Mouse (Mus musculus) liver, embryonic 16.5 days (tissue): ENCODE data around the gene Bcl7a. TPM values are rescaled to one million over a fixed set of nuclear protein-coding genes. Genes with fewer than 3 reads are reported as not detected.

Source experiments
- ATAC-seq: fragments of 200-750 bp; cut with Nextera tagmentation; 2 replicates; pipeline ENCODE4 v1.8.0; 2017; ENCODE audit warnings: low read depth, mild to moderate bottlenecking, moderate number of reproducible peaks, moderate library complexity
- H3K27ac ChIP-seq: fragments of 300-500 bp; sonication (generic); 2 replicates; pipeline ENCODE4 v1.5.1; 2014; ENCODE audit warnings: mild to moderate bottlenecking, low read length
- H3K27me3 ChIP-seq: fragments of 300-500 bp; sonication (generic); 2 replicates; pipeline ENCODE4 v1.6.1; 2014; ENCODE audit warnings: low read depth, low read length, mixed read lengths; ENCODE audit not compliant: control insufficient read depth, insufficient read depth
- H3K36me3 ChIP-seq: fragments of 300-500 bp; sonication (generic); 2 replicates; pipeline ENCODE4 v1.6.1; 2014; ENCODE audit warnings: mild to moderate bottlenecking; ENCODE audit not compliant: control insufficient read depth, insufficient read depth
- H3K4me1 ChIP-seq: fragments of 300-500 bp; sonication (generic); 2 replicates; pipeline ENCODE4 v1.6.1; 2014; ENCODE audit warnings: low read depth, low read length, mixed read lengths; ENCODE audit not compliant: control insufficient read depth
- H3K4me2 ChIP-seq: fragments of 300-500 bp; sonication (generic); 2 replicates; pipeline ENCODE4 v1.6.1; 2014; ENCODE audit warnings: low read depth, low read length, mixed read lengths
- H3K4me3 ChIP-seq: fragments of 300-500 bp; sonication (generic); 2 replicates; pipeline ENCODE4 v1.5.1; 2014; ENCODE audit warnings: low read depth, mild to moderate bottlenecking, low read length
- H3K9ac ChIP-seq: fragments of 300-500 bp; sonication (generic); 2 replicates; pipeline ENCODE4 v1.6.1; 2014; ENCODE audit warnings: low read depth, low read length
- H3K9me3 ChIP-seq: fragments of 300-500 bp; sonication (generic); replicated peaks from 2 replicates; pipeline ENCODE4 v1.6.1; 2016; ENCODE audit warnings: low read length; ENCODE audit not compliant: control insufficient read depth
- WGBS: fragments of 180-500 bp; shearing (Covaris S2); extraction: QIAGEN DNeasy Blood & Tissue Kit; methylation state at CpG from one replicate; pipeline ENCODE4 v1.1.7; 2014; ENCODE audit not compliant: insufficient replicate concordance; 5-methylcytosine and 5-hydroxymethylcytosine counted together
- polyA plus RNA-seq: library from polyadenylated mRNA; unstranded; fragments of >200 nt; fragmentation: Nextera tagmentation; extraction: Ambion mirVana; gene quantifications from 2 replicates; pipeline ENCODE4 v1.2.1, GENCODE M21; 2015

The Bcl7a gene
- polyA plus RNA-seq, 1 experiment from 2014 or later = 6.0 TPM

GRCm38 (mm10) chr5:123307630-123308282 lies 35.9 kb upstream of the Bcl7a start:
- H3K4me2 ChIP-seq = no peak overlapping the region
- WGBS = 76% methylated on average over 18 of the region's 18 CpGs
- no peak overlapping the region for H3K27ac ChIP-seq
- no peaks in the 10 kb centered on the region for H3K9me3 ChIP-seq
- no peaks in the 10 kb centered on the region for H3K4me1 ChIP-seq
- no peaks in the 10 kb centered on the region for H3K36me3 ChIP-seq
- no peak overlapping the region for H3K9ac ChIP-seq
- no peak overlapping the region for H3K4me3 ChIP-seq
- no peaks in the 10 kb centered on the region for H3K27me3 ChIP-seq
- no peak for ATAC-seq

DNA sequence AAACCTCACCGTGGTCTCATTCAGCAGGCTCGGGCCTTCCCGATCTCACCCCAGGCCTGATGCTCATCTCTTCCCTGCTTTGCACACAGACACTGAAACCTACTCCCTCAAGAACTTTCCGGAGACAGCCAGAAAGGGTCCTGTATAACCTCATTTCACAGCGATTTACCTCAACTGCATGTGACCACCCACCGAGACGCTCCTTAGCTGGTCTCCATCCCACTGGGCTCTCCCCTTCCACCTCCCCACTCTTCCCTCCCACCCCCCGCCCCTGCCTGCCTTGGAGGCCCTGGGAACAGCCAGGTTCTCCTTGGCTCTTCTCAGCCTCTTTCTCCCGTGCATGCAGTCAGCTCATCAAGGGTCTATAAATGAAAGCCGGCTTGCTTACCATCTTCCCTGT lies 33.8 kb upstream of the Bcl7a start:
- Histone ChIP-seq H3K27me3 (no peaks in the 10 kb centered on the region), H3K9me3 (no peaks in the 10 kb centered on the region), H3K4me1 (no peaks in the 10 kb centered on the region), H3K27ac (no peak overlapping the region), H3K4me2 (no peak overlapping the region), H3K9ac (no peak overlapping the region), H3K36me3 (no peaks in the 10 kb centered on the region), H3K4me3 (no peak overlapping the region)
- 49% methylated on average over 10 of the region's 10 CpGs for WGBS
- no peak for ATAC-seq

- 59% methylated on average over 7 of the region's 7 CpGs for WGBS
- H3K4me1 ChIP-seq = no peaks in the 10 kb centered on the region
- no peak overlapping the region for H3K27ac ChIP-seq
- no peak overlapping the region for H3K4me3 ChIP-seq
- no peaks in the 10 kb centered on the region for H3K36me3 ChIP-seq
- H3K27me3 ChIP-seq = no peaks in the 10 kb centered on the region
- no peak for ATAC-seq
- no peak overlapping the region for H3K9ac ChIP-seq
- no peaks in the 10 kb centered on the region for H3K9me3 ChIP-seq
- H3K4me2 ChIP-seq = no peak overlapping the region
These were observed 33.4 kb upstream of the Bcl7a start for GRCm38 (mm10) chr5:123310221-123310620.

DNA sequence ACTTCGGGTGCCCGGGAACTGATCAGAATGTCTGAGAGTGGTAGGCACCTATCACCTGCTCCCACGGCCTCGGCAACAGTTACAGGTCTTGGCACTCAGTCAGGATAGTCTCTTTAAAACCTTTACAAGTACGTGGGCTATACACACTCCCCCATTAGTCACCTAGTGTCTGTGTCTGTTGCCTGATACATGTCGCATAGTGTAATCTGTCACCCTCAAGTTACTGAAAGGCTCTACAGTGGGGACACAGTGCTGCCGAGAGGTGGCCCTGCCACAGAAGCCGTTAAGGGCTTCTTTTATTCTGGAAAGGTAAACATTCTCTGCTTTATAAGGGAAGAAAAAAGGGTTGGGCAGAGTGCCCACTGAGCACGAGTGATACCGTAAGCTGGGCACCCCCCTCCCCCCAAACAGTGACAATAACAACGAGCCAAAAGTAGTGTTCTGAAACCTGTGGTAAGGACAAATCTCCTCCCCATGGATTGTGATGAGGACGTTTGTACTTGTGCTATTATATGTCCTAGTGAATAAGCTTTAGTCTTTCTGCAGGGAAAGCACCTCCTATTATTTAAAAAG lies 30.5 kb upstream of the Bcl7a start:
- ATAC-seq = no peak
- H3K27me3 ChIP-seq = no peaks in the 10 kb centered on the region
- H3K9ac ChIP-seq = no peak overlapping the region
- H3K4me2 ChIP-seq = no peak overlapping the region
- no peaks in the 10 kb centered on the region; the same call in 1 of the 2 replicates for H3K4me1 ChIP-seq
- no peaks in the 10 kb centered on the region for H3K9me3 ChIP-seq
- H3K36me3 ChIP-seq = no peaks in the 10 kb centered on the region
- H3K4me3 ChIP-seq = no peak overlapping the region
- WGBS = 64% methylated on average over 12 of the region's 12 CpGs
- no peak overlapping the region for H3K27ac ChIP-seq

GRCm38 (mm10) chr5:123313851-123314380 lies 29.7 kb upstream of the Bcl7a start:
- ATAC-seq = no peak
- Histone ChIP-seq H3K27ac (no peak overlapping the region), H3K9ac (no peak overlapping the region), H3K4me3 (no peak overlapping the region), H3K4me2 (no peak overlapping the region), H3K4me1 (no peaks in the 10 kb centered on the region; the same call in none of the 2 replicates), H3K36me3 (no peaks in the 10 kb centered on the region), H3K9me3 (no peaks in the 10 kb centered on the region), H3K27me3 (no peaks in the 10 kb centered on the region)
- 45% methylated on average over 11 of the region's 11 CpGs for WGBS

DNA sequence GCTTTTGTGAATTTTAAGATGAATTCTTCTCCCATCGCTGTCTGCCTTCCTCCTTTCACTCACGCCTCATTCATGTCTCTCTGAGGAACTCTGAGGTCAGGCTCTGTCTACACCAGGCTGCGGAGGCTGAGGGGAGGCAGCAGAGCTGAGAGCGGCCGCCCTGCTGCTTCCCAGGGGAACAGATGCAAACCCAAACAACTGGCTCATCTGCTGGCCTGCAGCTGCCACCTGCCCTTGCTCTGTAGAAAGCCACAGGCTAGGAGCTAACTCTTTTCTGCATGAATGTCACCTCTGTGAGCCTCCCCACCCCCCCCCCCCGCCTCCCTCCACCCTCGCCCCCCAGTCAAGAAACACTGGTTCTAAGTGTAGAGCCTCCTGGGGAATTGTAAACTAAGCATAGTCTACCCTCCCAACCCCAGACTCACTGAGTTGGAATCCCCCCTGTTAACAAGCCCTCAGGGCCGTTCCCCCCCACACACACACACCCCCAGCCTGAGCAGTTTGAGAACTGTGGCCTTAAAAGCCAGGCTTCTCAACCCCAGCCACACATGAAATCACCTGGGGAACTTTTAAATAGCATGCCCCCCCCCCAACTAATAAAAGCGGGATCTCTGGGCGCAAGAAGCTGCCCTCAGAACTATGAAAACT lies 28.3 kb upstream of the Bcl7a start:
- no peak for ATAC-seq
- 56% methylated on average over 10 of the region's 10 CpGs for WGBS
- no peak overlapping the region for H3K27ac ChIP-seq

DNA sequence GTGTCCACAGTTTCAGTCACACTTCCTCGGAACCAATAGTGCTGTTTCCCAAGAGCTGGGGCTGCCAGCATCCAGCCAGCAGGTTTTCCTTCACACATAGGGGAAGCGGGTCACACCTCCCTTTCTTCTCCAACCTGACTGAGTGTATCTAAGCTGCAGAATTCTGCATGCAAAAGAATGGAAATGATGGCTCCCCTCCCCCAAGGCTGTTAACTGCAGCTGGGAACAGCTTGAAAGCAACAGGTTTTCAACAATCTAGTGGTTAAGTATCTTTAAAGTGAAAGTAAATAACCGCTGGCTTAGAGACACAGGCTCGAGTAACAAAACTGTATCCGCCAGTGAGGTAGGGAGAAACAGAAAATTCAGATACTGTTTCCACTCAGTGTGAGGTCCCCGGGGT lies 25.6 kb upstream of the Bcl7a start:
- H3K27ac ChIP-seq = no peak overlapping the region
- peak overlapping the region; percentile 43 for H3K4me3 ChIP-seq
- WGBS = 16% methylated on average over 6 of the region's 6 CpGs
- ATAC-seq = no peak
- H3K36me3 ChIP-seq = no peaks in the 10 kb centered on the region
- H3K9ac ChIP-seq = peak overlapping the region; percentile 32
- H3K27me3 ChIP-seq = no peaks in the 10 kb centered on the region
- H3K9me3 ChIP-seq = no peaks in the 10 kb centered on the region
- H3K4me2 ChIP-seq = peak overlapping the region; percentile 56
- H3K4me1 ChIP-seq = no peaks in the 10 kb centered on the region; the same call in none of the 2 replicates

More for the DNA sequence above, 28.3 kb upstream of the Bcl7a start:
- Histone ChIP-seq H3K9me3 (no peaks in the 10 kb centered on the region), H3K36me3 (no peaks in the 10 kb centered on the region), H3K4me1 (no peaks in the 10 kb centered on the region; the same call in none of the 2 replicates), H3K4me3 (no peak overlapping the region), H3K9ac (no peak overlapping the region), H3K4me2 (no peak overlapping the region), H3K27me3 (no peaks in the 10 kb centered on the region)

- Histone ChIP-seq H3K4me2 (no peak overlapping the region), H3K4me3 (no peak overlapping the region), H3K36me3 (no peaks in the 10 kb centered on the region), H3K9ac (no peak overlapping the region), H3K9me3 (no peaks in the 10 kb centered on the region), H3K27me3 (no peaks in the 10 kb centered on the region), H3K27ac (no peak overlapping the region), H3K4me1 (no peaks in the 10 kb centered on the region; the same call in none of the 2 replicates)
- WGBS = 79% methylated on average over 3 of the region's 3 CpGs
- ATAC-seq = no peak
These were observed 23.5 kb upstream of the Bcl7a start for GRCm38 (mm10) chr5:123320136-123320535.

GRCm38 (mm10) chr5:123324242-123324641 lies 19.4 kb upstream of the Bcl7a start:
- WGBS = 63% methylated on average over 15 of the region's 15 CpGs
- Histone ChIP-seq H3K4me3 (no peak overlapping the region), H3K4me1 (no peaks in the 10 kb centered on the region), H3K9ac (no peak overlapping the region), H3K27me3 (no peaks in the 10 kb centered on the region), H3K27ac (no peak overlapping the region), H3K4me2 (no peak overlapping the region), H3K36me3 (no peaks in the 10 kb centered on the region), H3K9me3 (no peaks in the 10 kb centered on the region)
- ATAC-seq = no peak
